Mouse (Mus musculus) kidney, adult 8-10 months (tissue): ENCODE data around the gene Tcl1b5.

Experiments
- DNase-seq, 2 experiments: peaks; one replicate each; pipeline ENCODE4 v3.0.0; 2022

Gene Tcl1b5

GRCm38 (mm10) chr12:105209231-105209630 lies 33.1 kb downstream of the Tcl1b5 start:
- DNase-seq = no peak

GRCm38 (mm10) chr12:105217101-105217760 lies 41.1 kb downstream of the Tcl1b5 start:
- DNase-seq = no peak

- DNase-seq = no peak
These were observed 46.6 kb downstream of the Tcl1b5 start, which contains the start of gene Tcl1 for GRCm38 (mm10) chr12:105222601-105223319. Gene Tcl1, minus strand, starts transcription at chr12:105222793.

GRCm38 (mm10) chr12:105224621-105225320 lies 48.6 kb downstream of the Tcl1b5 start:
- DNase-seq = no peak
